Mouse (Mus musculus) embryonic facial prominence, embryonic 13.5 days (tissue): ENCODE measurements at regions not wholly inside any gene's neighbourhood (a gene's known extent, or its start where the extent isn't known, plus 50 kb on each side); places are given as distances from the start of the nearest gene placed in this dataset.
"Not testable (repeated sequence)": the region's sequence is repeated elsewhere in the genome, so short reads cannot be mapped to it uniquely, and the experiment has no call there.

Experiments used
- ATAC-seq: fragments of 200-750 bp; cut with Nextera tagmentation; 2 replicates; pipeline ENCODE4 v1.8.0; 2017; ENCODE audit warnings: low read depth; ENCODE audit not compliant: insufficient number of reproducible peaks, insufficient read depth, low FRiP score, low TSS enrichment
- H3K27ac ChIP-seq: fragments of 300-500 bp; sonication (generic); 2 replicates; pipeline ENCODE4 v1.5.1; 2015; ENCODE audit warnings: moderate library complexity, mild to moderate bottlenecking, inconsistent platforms
- H3K27me3 ChIP-seq: fragments of 300-500 bp; sonication (generic); 2 replicates; pipeline ENCODE4 v1.6.1; 2015; ENCODE audit warnings: mild to moderate bottlenecking, inconsistent platforms
- H3K36me3 ChIP-seq: fragments of 300-500 bp; sonication (generic); 2 replicates; pipeline ENCODE4 v1.6.1; 2015; ENCODE audit warnings: mild to moderate bottlenecking, inconsistent platforms
- H3K4me1 ChIP-seq: fragments of 300-500 bp; sonication (generic); 2 replicates; pipeline ENCODE4 v1.6.1; 2015; ENCODE audit warnings: inconsistent platforms
- H3K4me2 ChIP-seq: fragments of 300-500 bp; sonication (generic); 2 replicates; pipeline ENCODE4 v1.6.1; 2015; ENCODE audit warnings: moderate library complexity, mild to moderate bottlenecking, inconsistent platforms
- H3K4me3 ChIP-seq: fragments of 300-500 bp; sonication (generic); 2 replicates; pipeline ENCODE4 v1.5.1; 2015; ENCODE audit warnings: mild to moderate bottlenecking, inconsistent platforms
- H3K9ac ChIP-seq: fragments of 300-500 bp; sonication (generic); 2 replicates; pipeline ENCODE4 v1.6.1; 2015; ENCODE audit warnings: mild to moderate bottlenecking, inconsistent platforms
- H3K9me3 ChIP-seq: fragments of 300-500 bp; sonication (generic); 2 replicates; pipeline ENCODE4 v1.6.1; 2016; ENCODE audit warnings: inconsistent platforms
- WGBS: fragments of 180-500 bp; shearing (Covaris S2); methylation state at CpG from one replicate; pipeline ENCODE4 v1.1.7; 2015; ENCODE audit warnings: mixed read lengths; 5-methylcytosine and 5-hydroxymethylcytosine counted together

- H3K36me3 ChIP-seq = no peaks in the 10 kb centered on the region
- H3K27ac ChIP-seq = no peak overlapping the region
- WGBS = 59% methylated on average over 2 of the region's 2 CpGs
- no peak overlapping the region for H3K9ac ChIP-seq
- H3K27me3 ChIP-seq = no peaks in the 10 kb centered on the region
- ATAC-seq = no peak
- no peak overlapping the region for H3K4me2 ChIP-seq
- H3K4me1 ChIP-seq = no peaks in the 10 kb centered on the region
- no peak overlapping the region for H3K4me3 ChIP-seq
- no peaks in the 10 kb centered on the region for H3K9me3 ChIP-seq
These were observed 57.1 kb downstream of the Pou4f1 start for GRCm38 (mm10) chr14:104410730-104411129.

GRCm38 (mm10) chr14:104410292-104410691 lies 57.5 kb downstream of the Pou4f1 start:
- no peaks in the 10 kb centered on the region for H3K27me3 ChIP-seq
- H3K9ac ChIP-seq = no peak overlapping the region
- no peak overlapping the region for H3K4me3 ChIP-seq
- no peak overlapping the region for H3K4me2 ChIP-seq
- H3K27ac ChIP-seq = no peak overlapping the region
- ATAC-seq = no peak
- WGBS = 69% methylated on average over 6 of the region's 6 CpGs
- H3K36me3 ChIP-seq = no peaks in the 10 kb centered on the region
- H3K9me3 ChIP-seq = no peaks in the 10 kb centered on the region
- no peaks in the 10 kb centered on the region for H3K4me1 ChIP-seq

DNA sequence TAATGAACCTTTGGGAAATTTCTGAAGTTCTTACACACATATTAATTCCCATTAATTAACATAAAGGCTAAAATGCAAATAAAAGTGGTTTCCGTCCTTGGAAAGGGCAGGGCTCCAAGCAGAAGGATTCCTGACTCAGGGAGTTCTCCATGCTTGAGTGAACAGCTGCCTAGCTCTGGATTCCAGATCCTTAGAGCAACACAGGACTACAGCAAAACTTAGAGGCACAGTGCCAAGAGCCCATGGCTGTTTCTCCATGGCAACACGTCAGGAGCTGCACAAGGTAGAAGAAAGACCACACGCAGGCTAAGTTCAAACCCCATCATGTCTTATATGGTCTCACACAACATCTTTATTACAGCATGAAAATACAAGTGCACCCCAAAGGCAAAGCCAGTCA lies 61.7 kb downstream of the Pou4f1 start:
- Histone ChIP-seq H3K36me3 (no peaks in the 10 kb centered on the region), H3K9ac (no peak overlapping the region), H3K27ac (no peak overlapping the region), H3K4me3 (no peak overlapping the region), H3K4me2 (no peak overlapping the region), H3K4me1 (no peaks in the 10 kb centered on the region), H3K9me3 (no peaks in the 10 kb centered on the region), H3K27me3 (no peaks in the 10 kb centered on the region)
- no peak for ATAC-seq
- WGBS = 64% methylated on average over 3 of the region's 3 CpGs

GRCm38 (mm10) chr14:104389297-104390071 lies 78.3 kb downstream of the Pou4f1 start:
- Histone ChIP-seq H3K27ac (no peak overlapping the region), H3K9ac (no peak overlapping the region), H3K9me3 (no peaks in the 10 kb centered on the region), H3K4me2 (no peak overlapping the region), H3K36me3 (no peaks in the 10 kb centered on the region), H3K4me3 (no peak overlapping the region), H3K4me1 (no peaks in the 10 kb centered on the region), H3K27me3 (no peaks in the 10 kb centered on the region)
- WGBS = 73% methylated on average over 8 of the region's 8 CpGs
- no peak for ATAC-seq

- no peaks in the 10 kb centered on the region for H3K9me3 ChIP-seq
- no peak overlapping the region for H3K4me3 ChIP-seq
- no peak for ATAC-seq
- H3K9ac ChIP-seq = no peak overlapping the region
- no peaks in the 10 kb centered on the region for H3K27me3 ChIP-seq
- H3K36me3 ChIP-seq = no peaks in the 10 kb centered on the region
- no peaks in the 10 kb centered on the region for H3K4me1 ChIP-seq
- 44% methylated on average over 2 of the region's 2 CpGs for WGBS
- no peak overlapping the region for H3K27ac ChIP-seq
- H3K4me2 ChIP-seq = no peak overlapping the region
These were observed 78.9 kb downstream of the Pou4f1 start for GRCm38 (mm10) chr14:104388879-104389278.

GRCm38 (mm10) chr14:104380986-104381385 lies 86.8 kb downstream of the Pou4f1 start:
- H3K27ac ChIP-seq = no peak overlapping the region
- H3K9me3 ChIP-seq = no peaks in the 10 kb centered on the region
- no peak overlapping the region for H3K9ac ChIP-seq
- 55% methylated on average over 5 of the region's 5 CpGs for WGBS
- H3K4me2 ChIP-seq = no peak overlapping the region
- H3K27me3 ChIP-seq = no peaks in the 10 kb centered on the region
- no peak overlapping the region for H3K4me3 ChIP-seq
- no peaks in the 10 kb centered on the region for H3K4me1 ChIP-seq
- H3K36me3 ChIP-seq = no peaks in the 10 kb centered on the region
- ATAC-seq = no peak

- ATAC-seq = no peak
- H3K9me3 ChIP-seq = no peaks in the 10 kb centered on the region
- H3K27me3 ChIP-seq = no peaks in the 10 kb centered on the region
- WGBS = 36% methylated on average over 7 of the region's 7 CpGs
- no peak overlapping the region for H3K27ac ChIP-seq
- H3K4me1 ChIP-seq = no peaks in the 10 kb centered on the region
- H3K36me3 ChIP-seq = no peaks in the 10 kb centered on the region
- H3K9ac ChIP-seq = no peak overlapping the region
- no peak overlapping the region for H3K4me2 ChIP-seq
- no peak overlapping the region for H3K4me3 ChIP-seq
These were observed 95.0 kb downstream of the Pou4f1 start for GRCm38 (mm10) chr14:104372776-104373175.

- Histone ChIP-seq H3K27me3 (no peaks in the 10 kb centered on the region), H3K27ac (no peak overlapping the region), H3K36me3 (no peaks in the 10 kb centered on the region), H3K4me2 (no peak overlapping the region), H3K9me3 (no peaks in the 10 kb centered on the region), H3K4me1 (no peaks in the 10 kb centered on the region), H3K4me3 (no peak overlapping the region), H3K9ac (no peak overlapping the region)
- 77% methylated on average over 1 of the region's 1 CpGs for WGBS
- no peak for ATAC-seq
These were observed 111.2 kb downstream of the Pou4f1 start for GRCm38 (mm10) chr14:104356636-104357035.

GRCm38 (mm10) chr14:104336783-104337182 lies 131.0 kb downstream of the Pou4f1 start:
- not testable (repeated sequence) for H3K27ac ChIP-seq, H3K9me3 ChIP-seq, H3K4me2 ChIP-seq, H3K9ac ChIP-seq, H3K27me3 ChIP-seq, H3K36me3 ChIP-seq, H3K4me3 ChIP-seq, ATAC-seq, H3K4me1 ChIP-seq
- 93% methylated on average over 15 of the region's 15 CpGs for WGBS

- H3K4me3 ChIP-seq = no peak overlapping the region
- no peak overlapping the region for H3K4me2 ChIP-seq
- H3K4me1 ChIP-seq = no peaks in the 10 kb centered on the region
- no peak overlapping the region for H3K9ac ChIP-seq
- H3K9me3 ChIP-seq = no peaks in the 10 kb centered on the region
- H3K27ac ChIP-seq = no peak overlapping the region
- no peaks in the 10 kb centered on the region for H3K27me3 ChIP-seq
- no peak for ATAC-seq
- H3K36me3 ChIP-seq = no peaks in the 10 kb centered on the region
- WGBS = 61% methylated on average over 10 of the region's 10 CpGs
These were observed 141.7 kb downstream of the Pou4f1 start for GRCm38 (mm10) chr14:104326089-104326488.

GRCm38 (mm10) chr14:104300141-104300540 lies 167.7 kb downstream of the Pou4f1 start:
- Histone ChIP-seq H3K9ac (no peak overlapping the region), H3K4me2 (no peak overlapping the region), H3K4me3 (no peak overlapping the region), H3K9me3 (no peaks in the 10 kb centered on the region), H3K4me1 (no peaks in the 10 kb centered on the region), H3K27me3 (no peaks in the 10 kb centered on the region), H3K36me3 (no peaks in the 10 kb centered on the region), H3K27ac (no peak overlapping the region)
- no peak for ATAC-seq
- WGBS = 66% methylated on average over 5 of the region's 5 CpGs

DNA sequence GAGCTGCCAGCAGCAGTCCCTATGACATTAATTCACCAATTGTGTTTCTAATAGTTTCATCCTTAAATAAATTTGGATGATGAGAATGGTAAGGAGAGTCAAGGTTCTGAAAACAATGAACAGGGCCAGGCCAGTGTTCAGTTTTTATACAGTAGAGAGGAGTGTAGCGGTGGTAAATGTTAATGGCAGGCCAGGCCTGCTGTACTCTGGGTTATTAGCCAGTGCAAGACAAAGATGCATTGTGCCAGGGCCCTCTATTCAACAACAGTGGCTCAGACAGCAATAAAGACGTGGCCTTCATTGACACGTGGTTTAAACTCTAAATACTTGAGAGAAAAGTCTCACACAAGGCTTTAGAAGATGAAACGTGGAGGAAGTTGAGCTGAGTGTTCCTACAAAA lies 169.5 kb downstream of the Pou4f1 start:
- no peaks in the 10 kb centered on the region for H3K9me3 ChIP-seq
- H3K27me3 ChIP-seq = no peaks in the 10 kb centered on the region
- H3K9ac ChIP-seq = no peak overlapping the region
- no peak overlapping the region for H3K27ac ChIP-seq
- no peak for ATAC-seq
- H3K4me2 ChIP-seq = no peak overlapping the region
- H3K36me3 ChIP-seq = no peaks in the 10 kb centered on the region
- 32% methylated on average over 4 of the region's 4 CpGs for WGBS
- H3K4me1 ChIP-seq = no peaks in the 10 kb centered on the region
- H3K4me3 ChIP-seq = no peak overlapping the region
